Mouse (Mus musculus): Measurements from ENCODE around the gene Tmprss9.

DNA sequence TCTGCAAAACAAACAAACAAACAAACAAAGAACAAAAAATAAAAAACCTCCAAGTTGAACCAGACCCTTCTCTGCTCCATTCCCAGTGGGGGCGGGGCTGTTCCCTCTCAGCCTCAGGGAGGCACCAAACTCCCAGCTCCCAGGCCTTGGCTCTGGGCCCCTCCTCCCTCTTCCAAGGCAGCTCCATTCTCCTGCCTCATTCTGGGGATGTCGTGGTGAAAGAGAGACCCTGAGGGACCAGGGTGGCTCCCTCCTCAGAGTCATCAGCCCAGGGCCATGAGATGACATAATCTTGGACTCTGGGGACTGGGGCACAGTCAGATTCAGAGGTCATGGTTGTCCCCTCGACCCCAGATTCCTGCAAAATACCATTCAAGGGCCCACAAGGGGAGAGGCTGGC, 4.9 kb downstream of the Tmprss9 start:
- TF ChIP-seq CTCF (conservative IDR thresholded peaks at IDR 0.05 in 1 of 2, IDR thresholded peaks at IDR 0.05 in 1 of 2; ENCODE audit: low read depth in 2 of 2, low read length in 2 of 2) (no peak), HCFC1 (IDR thresholded peaks at IDR 0.05; ENCODE audit: low read depth, low read length) (no peak), EP300 (IDR thresholded peaks at IDR 0.05; ENCODE audit: low read length) (no peak), ZC3H11A (IDR thresholded peaks at IDR 0.05; ENCODE audit: low read depth, low read length) (no peak), POLR2A (IDR thresholded peaks at IDR 0.05; ENCODE audit: low read depth, low read length) (no peak), MAFK (IDR thresholded peaks at IDR 0.05; ENCODE audit: insufficient replicate concordance, low read length) (no peak)

Data from CH12.LX (cell line).